Mouse (Mus musculus) natural killer cell, adult 2 months (primary cell): ENCODE measurements around the gene Pigs.
A peak's percentile ranks its signal among the peaks of the same experiment; 100 is the strongest.

ENCODE experiments used
- DNase-seq, 2 experiments: peaks; one replicate each; pipeline ENCODE4 v3.0.0; 2022; ENCODE audit warnings: low spot score in 2 of 2

The Pigs gene

GRCm38 (mm10) chr11:78327634-78328511, at the start of gene Pigs:
TSS of gene Pigs (plus strand) at chr11:78328415.
- peak; percentile 94 for DNase-seq

- no peak for DNase-seq
Measured at GRCm38 (mm10) chr11:78278853-78279252, 49.4 kb upstream of the Pigs start.

- no peak for DNase-seq
Measured at GRCm38 (mm10) chr11:78279586-78279985, 48.6 kb upstream of the Pigs start.

- DNase-seq = no peak
Measured at GRCm38 (mm10) chr11:78289146-78289763, 39.0 kb upstream of the Pigs start.

- no peak for DNase-seq
Measured at GRCm38 (mm10) chr11:78290654-78291053, 37.6 kb upstream of the Pigs start, which contains the start of gene BC030499. TSS of gene BC030499 (plus strand) at chr11:78290841.

- no peak for DNase-seq
Measured at GRCm38 (mm10) chr11:78294585-78294984, 33.6 kb upstream of the Pigs start.

- DNase-seq = no peak
Measured at GRCm38 (mm10) chr11:78300917-78301316, 27.3 kb upstream of the Pigs start.

GRCm38 (mm10) chr11:78301357-78302084, 26.7 kb upstream of the Pigs start, which contains the start of gene Spag5:
TSS of gene Spag5 (plus strand) at chr11:78301529.
- peak; percentile 86 for DNase-seq

GRCm38 (mm10) chr11:78305272-78305671, 22.9 kb upstream of the Pigs start:
- no peak for DNase-seq

GRCm38 (mm10) chr11:78310861-78311511, 17.2 kb upstream of the Pigs start:
- DNase-seq = no peak

- DNase-seq = no peak
Measured at GRCm38 (mm10) chr11:78313662-78314061, 14.6 kb upstream of the Pigs start.

- DNase-seq = no peak
Measured at GRCm38 (mm10) chr11:78318411-78318810, 9.8 kb upstream of the Pigs start.

GRCm38 (mm10) chr11:78322076-78322831, 6.0 kb upstream of the Pigs start:
- no peak for DNase-seq

GRCm38 (mm10) chr11:78322860-78323259, 5.4 kb upstream of the Pigs start, which contains the start of gene Aldoc:
TSS of gene Aldoc (plus strand) at chr11:78322968.
- peak; percentile 78 to 87 for DNase-seq

GRCm38 (mm10) chr11:78324000-78324785, 4.0 kb upstream of the Pigs start:
- DNase-seq = no peak

- no peak for DNase-seq
Measured at GRCm38 (mm10) chr11:78324965-78325364, 3.2 kb upstream of the Pigs start.

GRCm38 (mm10) chr11:78327215-78327614, 1.0 kb upstream of the Pigs start:
- no peak for DNase-seq

- no peak for DNase-seq
Measured at GRCm38 (mm10) chr11:78328512-78329056, 369 bp downstream of the Pigs start.

- no peak for DNase-seq
Measured at GRCm38 (mm10) chr11:78332676-78333075, 4.5 kb downstream of the Pigs start.

GRCm38 (mm10) chr11:78333992-78334391, 5.8 kb downstream of the Pigs start:
- no peak for DNase-seq
